Mouse (Mus musculus): ENCODE data around the gene Xkrx.
"Not testable (repeated sequence)": the region's sequence is repeated elsewhere in the genome, so short reads cannot be mapped to it uniquely, and the experiment has no call there.

Gene Xkrx

DNA sequence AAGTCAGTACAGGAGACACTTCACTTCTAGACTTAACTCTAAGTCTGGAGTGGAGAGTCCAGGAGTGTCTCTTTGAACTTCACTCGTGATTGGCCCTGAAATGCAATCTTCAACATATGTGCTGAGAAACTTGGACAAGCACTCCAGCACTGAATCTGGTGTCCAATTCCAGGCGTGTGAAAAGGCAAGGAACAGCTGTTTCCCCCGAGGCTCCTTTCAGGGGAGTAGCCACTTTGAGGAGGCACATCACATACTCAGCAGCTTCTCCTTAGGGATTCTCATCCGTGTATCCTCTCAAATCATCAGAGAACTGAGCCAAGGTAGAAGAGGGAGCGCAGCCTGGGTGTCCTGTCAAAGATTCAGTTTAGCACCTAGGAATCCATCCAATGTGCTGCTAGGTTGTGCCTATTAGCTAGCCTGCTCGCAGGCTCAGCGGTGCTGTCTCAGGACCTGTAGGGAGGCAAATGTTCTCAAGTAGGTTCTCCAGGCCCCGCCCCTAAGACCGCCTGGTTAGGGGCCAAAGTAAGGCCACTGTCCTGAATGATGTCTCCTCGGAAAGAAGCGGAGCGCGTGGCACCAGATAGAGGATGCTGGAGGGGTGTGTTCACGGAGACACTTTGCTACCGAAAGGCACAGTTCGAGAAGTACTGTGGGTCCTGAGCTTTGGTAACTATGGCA, at the start of gene Xkrx:
Gene Xkrx, minus strand, starts transcription at position 34 of the 678 bp plus-strand sequence.
- peak; percentile 11 for DNase-seq

DNA sequence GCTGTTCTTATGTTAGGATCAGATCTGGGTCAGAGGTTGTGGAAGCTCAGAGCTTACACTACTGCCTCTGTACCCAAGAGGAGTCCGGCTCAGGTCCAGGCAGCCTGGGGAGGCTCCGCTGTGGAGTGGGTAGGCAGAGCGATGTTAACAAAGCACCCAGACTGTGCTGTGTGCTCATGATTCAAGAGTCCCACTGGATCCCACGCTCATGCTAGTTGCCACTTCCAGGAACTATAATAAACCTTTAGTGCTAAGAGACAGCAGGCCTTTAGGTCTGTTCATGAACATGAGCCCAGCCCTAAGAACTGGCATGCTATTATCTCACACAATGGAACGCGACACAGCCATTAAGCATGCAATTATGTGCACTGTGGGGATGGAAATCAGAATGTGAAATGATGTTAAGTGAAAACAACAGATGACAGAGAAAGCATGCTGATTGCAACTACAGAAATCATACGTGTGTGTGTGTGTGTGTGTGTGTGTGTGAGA, 49.3 kb upstream of the Xkrx start:
- no peak for DNase-seq

- no peak for DNase-seq
Measured at GRCm38 (mm10) chrX:134208491-134208890, 46.6 kb upstream of the Xkrx start.

DNA sequence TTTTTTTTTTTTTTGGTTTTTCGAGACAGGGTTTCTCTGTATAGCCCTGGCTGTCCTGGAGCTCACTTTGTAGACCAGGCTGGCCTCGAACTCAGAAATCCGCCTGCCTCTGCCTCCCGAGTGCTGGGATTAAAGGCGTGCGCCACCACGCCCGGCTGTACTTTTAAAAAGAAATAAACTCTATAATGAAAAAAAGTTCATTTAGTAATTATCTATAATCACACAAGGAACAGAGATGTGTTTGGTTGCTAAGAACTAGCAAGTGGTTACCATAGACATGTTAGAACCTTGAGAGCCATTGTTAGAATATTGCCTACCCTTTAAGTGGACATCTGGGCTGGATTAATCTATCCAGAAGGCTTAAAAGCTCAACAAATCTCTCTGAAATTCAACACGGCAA, 25.3 kb upstream of the Xkrx start, which contains the start of gene Arl13a:
Gene Arl13a, plus strand, starts transcription at position 301 of the 400 bp plus-strand sequence.
- not testable (repeated sequence) for DNase-seq

DNA sequence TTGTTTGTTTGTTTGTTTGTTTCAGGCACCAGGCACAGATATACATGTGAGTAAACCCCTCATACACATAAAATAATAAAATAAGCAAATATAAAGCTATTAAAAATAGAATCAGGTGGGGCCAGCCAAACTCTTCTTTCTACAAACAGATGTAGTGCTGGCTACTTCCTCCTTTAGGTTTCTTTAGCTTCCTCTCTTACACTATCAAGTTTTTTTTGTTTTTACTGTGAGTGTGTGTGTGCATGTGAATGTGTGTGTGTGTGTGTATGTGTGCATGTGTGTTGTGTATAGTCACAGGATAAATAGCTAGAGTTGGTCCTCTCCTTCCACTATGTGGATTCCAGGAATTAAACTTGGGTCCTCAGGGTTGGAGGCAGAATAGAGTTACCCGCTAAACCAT, 12.8 kb upstream of the Xkrx start:
- no peak for DNase-seq

- no peak for DNase-seq
Measured at GRCm38 (mm10) chrX:134170584-134170983, 8.7 kb upstream of the Xkrx start.

GRCm38 (mm10) chrX:134163484-134163883, 1.6 kb upstream of the Xkrx start:
- DNase-seq = no peak

DNA sequence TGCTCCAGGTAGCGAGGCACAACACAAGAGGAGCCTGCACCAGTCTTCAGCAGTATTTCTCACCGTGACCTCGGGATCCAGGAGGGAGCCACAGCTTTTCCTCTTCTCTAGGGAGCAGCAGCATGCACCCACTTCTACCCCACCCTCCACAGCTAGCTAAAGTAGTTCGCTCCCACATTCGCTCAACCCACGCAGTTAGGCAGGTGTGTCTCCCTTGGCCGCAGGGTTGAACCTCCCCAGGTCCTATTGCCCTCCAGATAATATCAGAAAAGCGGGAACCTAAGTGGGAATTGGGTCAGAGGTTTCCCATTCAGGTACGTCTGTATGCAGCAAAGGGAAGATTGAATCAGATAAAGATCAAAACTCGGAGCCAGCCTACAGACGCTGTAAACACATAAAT, 950 bp upstream of the Xkrx start:
- peak; percentile 25 to 33 for DNase-seq

DNA sequence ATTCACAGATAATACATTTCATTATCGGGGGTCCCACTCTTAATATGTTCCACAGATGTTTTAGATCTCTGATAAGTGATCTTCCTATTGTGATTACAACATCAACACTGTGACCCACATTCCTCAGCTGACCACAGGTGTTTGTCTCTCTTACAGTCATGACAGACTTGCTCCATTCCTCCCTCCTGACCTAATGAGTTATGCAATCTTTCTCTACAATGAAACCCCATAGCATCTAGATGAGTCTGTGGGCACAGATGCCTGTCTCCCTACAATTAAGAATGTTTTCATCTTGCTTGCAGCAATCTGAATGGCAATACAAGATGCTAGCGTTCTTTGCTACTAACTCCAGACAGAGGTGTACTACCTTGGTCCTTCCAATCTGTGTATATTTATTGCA, 1.4 kb downstream of the Xkrx start:
- DNase-seq = no peak

DNA sequence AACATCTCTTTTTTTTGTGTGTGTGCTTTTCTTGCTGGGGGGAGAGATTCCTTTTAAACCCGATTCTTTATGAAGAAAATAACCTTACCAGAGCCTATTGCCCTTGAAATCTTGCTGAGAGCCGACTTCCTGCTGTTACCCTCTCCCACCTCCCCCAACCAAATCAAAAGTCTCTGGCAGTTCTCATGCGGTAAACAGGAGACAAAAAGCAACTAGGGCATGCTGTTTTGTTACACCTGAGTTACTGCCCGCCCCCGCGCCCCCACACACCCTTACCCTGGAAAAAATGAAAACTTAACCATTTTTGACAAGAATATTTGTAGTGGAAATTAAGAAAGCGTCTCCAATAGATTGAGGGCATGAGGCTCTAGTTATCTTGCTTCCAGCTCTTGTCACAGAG, 3.7 kb downstream of the Xkrx start:
- no peak for DNase-seq

DNA sequence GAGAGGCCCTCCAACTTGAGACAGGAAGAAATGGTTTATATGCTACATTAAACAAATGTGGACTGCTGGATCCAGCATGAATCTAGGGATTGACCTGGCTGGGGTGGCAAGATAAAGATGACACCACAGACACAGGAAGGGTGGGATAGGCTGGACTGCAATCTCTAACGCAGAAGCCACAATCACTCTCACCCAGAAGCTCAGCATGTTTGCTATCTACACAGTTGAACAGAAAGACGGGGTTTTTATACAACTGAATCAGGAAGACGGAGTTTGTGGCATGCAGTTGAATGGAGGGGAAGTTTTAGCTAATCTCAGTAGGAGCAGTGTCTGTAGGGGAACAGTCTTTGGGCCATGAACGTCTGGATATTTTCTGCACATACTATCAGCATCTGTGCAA, 19.9 kb downstream of the Xkrx start:
- no peak for DNase-seq

- no peak for DNase-seq
Measured at GRCm38 (mm10) chrX:134141551-134141950, 20.3 kb downstream of the Xkrx start.

- no peak for DNase-seq
Measured at GRCm38 (mm10) chrX:134140024-134140423, 21.9 kb downstream of the Xkrx start.

DNA sequence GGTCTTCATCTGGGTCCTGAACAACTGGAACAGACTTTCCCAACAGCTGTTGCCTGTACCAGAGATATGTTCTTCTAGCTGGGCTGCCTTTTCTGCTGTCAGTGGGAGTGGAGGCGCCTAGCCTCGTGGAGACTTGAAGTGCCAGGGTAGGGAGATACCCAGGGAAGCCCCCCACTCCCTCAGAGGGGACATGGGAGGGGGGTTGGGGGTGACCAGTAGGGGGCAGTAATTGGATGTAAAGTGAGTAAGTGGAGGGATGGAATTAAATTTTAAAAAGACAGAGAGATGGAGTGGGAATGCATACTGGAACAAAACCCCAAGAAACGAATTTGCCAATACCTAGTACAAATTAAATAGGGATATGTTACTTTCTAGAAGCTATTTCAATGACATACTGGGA, 28.1 kb downstream of the Xkrx start:
- no peak for DNase-seq

GRCm38 (mm10) chrX:134132295-134132694, 29.6 kb downstream of the Xkrx start:
- no peak for DNase-seq

GRCm38 (mm10) chrX:134128549-134128948, 33.3 kb downstream of the Xkrx start:
- no peak for DNase-seq

GRCm38 (mm10) chrX:134116417-134116816, 45.5 kb downstream of the Xkrx start:
- no peak for DNase-seq

- DNase-seq = no peak
Measured at GRCm38 (mm10) chrX:134111767-134112166, 50.1 kb downstream of the Xkrx start.

DNA sequence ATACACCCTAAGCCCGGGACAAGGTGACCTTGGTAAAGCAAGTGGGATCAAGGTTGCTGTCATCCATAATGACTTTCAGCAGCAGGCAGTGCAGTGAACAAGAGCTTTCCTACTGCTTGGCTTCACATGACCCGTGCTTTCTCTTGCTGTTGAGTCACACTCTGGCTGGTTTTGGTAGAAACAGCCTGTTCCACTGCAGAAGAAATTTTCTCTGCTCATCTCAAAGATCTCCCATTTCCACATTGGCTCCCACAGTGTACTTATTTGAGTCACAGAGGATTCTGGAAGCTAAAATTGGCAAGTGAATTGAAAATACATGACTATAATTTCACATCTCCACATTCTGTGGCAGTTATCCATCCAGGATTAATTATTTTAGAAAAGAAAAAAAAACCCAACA, 59.2 kb downstream of the Xkrx start:
- DNase-seq = no peak
